Mouse (Mus musculus): ENCODE measurements at regions not wholly inside any gene's neighbourhood (a gene's known extent, or its start where the extent isn't known, plus 50 kb on each side); places are given as distances from the start of the nearest gene placed in this dataset.
A peak's percentile ranks its signal among the peaks of the same experiment; 100 is the strongest.

GRCm38 (mm10) chr4:120339371-120339770, 52.2 kb upstream of the Foxo6 start:
- no peak for DNase-seq (ENCODE audit: extremely low spot score in 1 of 2, low spot score in 2 of 2)
- intact Hi-C loops (cut with DNase I) = no loop called here

- intact Hi-C loops (cut with DNase I) = no loop called here
- no peak for DNase-seq (ENCODE audit: extremely low spot score in 1 of 2, low spot score in 2 of 2)
Observed at GRCm38 (mm10) chr4:120340686-120341085, 53.5 kb upstream of the Foxo6 start.

GRCm38 (mm10) chr4:120341933-120342332, 54.8 kb upstream of the Foxo6 start:
- no peak for DNase-seq (ENCODE audit: extremely low spot score in 1 of 2, low spot score in 2 of 2)
- intact Hi-C loops (cut with DNase I) = no loop called here

- intact Hi-C loops (cut with DNase I) = no loop called here
- DNase-seq (ENCODE audit: extremely low spot score in 1 of 2, low spot score in 2 of 2) = no peak
Observed at GRCm38 (mm10) chr4:120342658-120343057, 55.5 kb upstream of the Foxo6 start.

GRCm38 (mm10) chr4:120345676-120346465, 58.7 kb upstream of the Foxo6 start:
- no peak for DNase-seq (ENCODE audit: extremely low spot score in 1 of 2, low spot score in 2 of 2)
- intact Hi-C loops (cut with DNase I) = no loop called here

GRCm38 (mm10) chr4:120349841-120350240, 55.2 kb upstream of the Scmh1 start:
- DNase-seq (ENCODE audit: extremely low spot score in 1 of 2, low spot score in 2 of 2) = no peak
- intact Hi-C loops (cut with DNase I) = no loop called here

- intact Hi-C loops (cut with DNase I) = no loop called here
- peak in 1 of 2 experiments; percentile 45 for DNase-seq (ENCODE audit: extremely low spot score in 1 of 2, low spot score in 2 of 2)
Observed at GRCm38 (mm10) chr4:120353784-120354183, 51.3 kb upstream of the Scmh1 start.
